Mouse (Mus musculus): ENCODE measurements around the gene Akap6. TPM values are rescaled to one million over a fixed set of nuclear protein-coding genes. Genes with fewer than 3 reads are reported as not detected.

The Akap6 gene
- polyA plus RNA-seq, 1 experiment from 2014 or later, result 0.02 TPM

GRCm38 (mm10) chr12:52910819-52911218 lies 211.6 kb downstream of the Akap6 start:
- peak; percentile 77 for DNase-seq
- 24% methylated on average over 8 of the region's 8 CpGs for WGBS (ENCODE audit: insufficient replicate concordance)
- H3K4me2 ChIP-seq (ENCODE audit: low read depth, low read length), result no peak overlapping the region

GRCm38 (mm10) chr12:52918939-52919338 lies 219.8 kb downstream of the Akap6 start:
- WGBS (ENCODE audit: insufficient replicate concordance), result 34% methylated on average over 11 of the region's 11 CpGs
- no peak for DNase-seq
- ATAC-seq, result no peak
- H3K9me3 ChIP-seq (ENCODE audit: low read length), result no peaks in the 10 kb centered on the region
- H3K4me2 ChIP-seq (ENCODE audit: low read depth, low read length), result no peak overlapping the region
- H3K9ac ChIP-seq (replicated peaks), result no peak overlapping the region
- H3K27me3 ChIP-seq (ENCODE audit: insufficient read depth, low read length), result no peaks in the 10 kb centered on the region
- no peak overlapping the region for H3K4me3 ChIP-seq (ENCODE audit: low read depth, low read length)
- H3K4me1 ChIP-seq (ENCODE audit: insufficient read depth), result no peaks in the 10 kb centered on the region
- H3K36me3 ChIP-seq (replicated peaks; ENCODE audit: insufficient read depth, low read length), result no peaks in the 10 kb centered on the region
- no peak overlapping the region for H3K27ac ChIP-seq (ENCODE audit: low read depth)
- TF ChIP-seq EP300 (IDR thresholded peaks at IDR 0.05; ENCODE audit: low read depth), result no peak
- TF ChIP-seq CTCF (IDR thresholded peaks at IDR 0.05; ENCODE audit: low read depth), result peak; percentile 69

More at GRCm38 (mm10) chr12:52910819-52911218, 211.6 kb downstream of the Akap6 start:
- peak; percentile 91 for TF ChIP-seq CTCF (IDR thresholded peaks at IDR 0.05; ENCODE audit: low read depth)
- no peak for TF ChIP-seq EP300 (IDR thresholded peaks at IDR 0.05; ENCODE audit: low read depth)
- no peaks in the 10 kb centered on the region for H3K9me3 ChIP-seq (ENCODE audit: low read length)
- no peak overlapping the region for H3K9ac ChIP-seq (replicated peaks)
- H3K27me3 ChIP-seq (ENCODE audit: insufficient read depth, low read length), result no peaks in the 10 kb centered on the region
- no peak for ATAC-seq
- no peaks in the 10 kb centered on the region for H3K36me3 ChIP-seq (replicated peaks; ENCODE audit: insufficient read depth, low read length)
- no peaks in the 10 kb centered on the region for H3K4me1 ChIP-seq (ENCODE audit: insufficient read depth)
- H3K27ac ChIP-seq (ENCODE audit: low read depth), result no peak overlapping the region
- no peak overlapping the region for H3K4me3 ChIP-seq (ENCODE audit: low read depth, low read length)

- ATAC-seq (no peak), DNase-seq (no peak)
- Histone ChIP-seq H3K9me3 (ENCODE audit: low read length) (no peaks in the 10 kb centered on the region), H3K4me3 (ENCODE audit: low read depth, low read length) (no peak overlapping the region), H3K27ac (ENCODE audit: low read depth) (no peak overlapping the region), H3K4me1 (ENCODE audit: insufficient read depth) (no peaks in the 10 kb centered on the region), H3K36me3 (replicated peaks; ENCODE audit: insufficient read depth, low read length) (no peaks in the 10 kb centered on the region), H3K27me3 (ENCODE audit: insufficient read depth, low read length) (no peaks in the 10 kb centered on the region), H3K4me2 (ENCODE audit: low read depth, low read length) (no peak overlapping the region), H3K9ac (replicated peaks) (no peak overlapping the region)
- TF ChIP-seq EP300 (IDR thresholded peaks at IDR 0.05; ENCODE audit: low read depth), result no peak
- no peak for TF ChIP-seq CTCF (IDR thresholded peaks at IDR 0.05; ENCODE audit: low read depth)
- 81% methylated on average over 6 of the region's 6 CpGs for WGBS (ENCODE audit: insufficient replicate concordance)
Measured at GRCm38 (mm10) chr12:52922510-52922909, 223.3 kb downstream of the Akap6 start.

DNA sequence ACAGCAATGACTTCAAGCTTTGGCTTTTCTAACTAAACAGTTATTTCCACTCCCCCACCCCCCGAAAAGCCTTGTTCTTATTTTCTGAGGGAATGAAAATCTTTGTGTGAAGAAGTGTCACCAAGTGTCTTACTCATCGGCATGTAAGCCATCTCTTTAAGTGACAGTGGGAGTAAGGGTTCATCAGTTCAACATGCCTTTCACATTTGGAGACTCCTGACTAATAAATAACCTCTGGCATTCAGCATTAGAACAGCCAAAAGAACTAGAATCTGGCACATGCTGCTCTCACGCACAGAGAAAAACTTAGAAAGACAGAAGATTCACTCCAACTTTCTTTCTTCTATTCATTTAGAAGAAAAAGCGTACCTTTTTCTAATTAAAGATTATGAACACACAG lies 226.3 kb downstream of the Akap6 start:
- Histone ChIP-seq H3K9ac (replicated peaks) (no peak overlapping the region), H3K27ac (ENCODE audit: low read depth) (no peak overlapping the region), H3K27me3 (ENCODE audit: insufficient read depth, low read length) (no peaks in the 10 kb centered on the region), H3K9me3 (ENCODE audit: low read length) (no peaks in the 10 kb centered on the region), H3K4me1 (ENCODE audit: insufficient read depth) (no peaks in the 10 kb centered on the region), H3K36me3 (replicated peaks; ENCODE audit: insufficient read depth, low read length) (no peaks in the 10 kb centered on the region), H3K4me2 (ENCODE audit: low read depth, low read length) (no peak overlapping the region), H3K4me3 (ENCODE audit: low read depth, low read length) (no peak overlapping the region)
- TF ChIP-seq CTCF (IDR thresholded peaks at IDR 0.05; ENCODE audit: low read depth) (no peak), EP300 (IDR thresholded peaks at IDR 0.05; ENCODE audit: low read depth) (no peak)
- 79% methylated on average over 4 of the region's 4 CpGs for WGBS (ENCODE audit: insufficient replicate concordance)
- ATAC-seq, result no peak
- DNase-seq, result no peak

DNA sequence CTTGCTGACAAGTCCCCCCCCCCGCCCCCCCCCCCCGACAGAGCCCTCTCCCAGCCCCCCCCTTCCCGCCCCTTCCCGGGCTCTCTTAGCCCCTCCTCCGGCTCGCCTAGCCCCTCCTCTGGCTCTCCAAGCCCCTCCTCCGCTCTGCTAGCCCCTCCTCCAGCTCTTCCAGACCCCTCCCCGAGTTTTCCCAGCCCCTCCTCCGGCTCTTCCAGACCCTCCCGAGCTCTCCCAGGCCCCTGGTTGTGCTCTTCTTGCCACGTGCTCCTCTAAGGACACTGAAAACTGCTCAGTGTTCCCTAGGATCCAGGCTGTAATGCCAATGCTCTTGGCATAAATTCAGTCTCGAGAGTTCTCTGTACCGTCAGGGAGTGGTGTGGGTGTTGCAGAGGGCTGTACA lies 234.6 kb downstream of the Akap6 start:
- no peak overlapping the region for H3K4me2 ChIP-seq (ENCODE audit: low read depth, low read length)
- no peak for DNase-seq
- H3K27me3 ChIP-seq (ENCODE audit: insufficient read depth, low read length), result no peaks in the 10 kb centered on the region
- H3K36me3 ChIP-seq (replicated peaks; ENCODE audit: insufficient read depth, low read length), result no peaks in the 10 kb centered on the region
- H3K9ac ChIP-seq (replicated peaks), result no peak overlapping the region
- H3K4me1 ChIP-seq (ENCODE audit: insufficient read depth), result no peaks in the 10 kb centered on the region
- WGBS (ENCODE audit: insufficient replicate concordance), result 57% methylated on average over 7 of the region's 13 CpGs
- TF ChIP-seq EP300 (IDR thresholded peaks at IDR 0.05; ENCODE audit: low read depth) (no peak), CTCF (IDR thresholded peaks at IDR 0.05; ENCODE audit: low read depth) (no peak)
- no peak overlapping the region for H3K4me3 ChIP-seq (ENCODE audit: low read depth, low read length)
- no peak for ATAC-seq
- H3K27ac ChIP-seq (ENCODE audit: low read depth), result no peak overlapping the region
- H3K9me3 ChIP-seq (ENCODE audit: low read length), result no peaks in the 10 kb centered on the region

DNA sequence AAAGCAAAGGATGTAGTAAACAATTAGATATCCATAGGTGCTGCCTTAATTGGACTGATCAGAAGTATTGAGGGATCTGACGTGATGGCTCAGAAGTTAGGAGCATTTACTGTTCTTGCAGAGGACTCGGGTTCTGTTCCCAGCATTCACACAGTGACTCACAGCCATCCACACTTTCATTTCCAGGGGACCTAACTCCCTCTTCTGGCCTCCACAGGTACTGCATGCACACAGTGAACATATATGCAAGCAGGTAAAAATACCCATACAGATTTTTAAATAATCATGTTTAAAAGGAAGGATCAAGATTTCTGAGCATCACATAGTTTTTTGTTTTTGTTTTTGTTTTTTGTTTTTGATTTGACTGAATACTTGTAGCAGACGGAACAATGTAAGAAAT lies 235.8 kb downstream of the Akap6 start:
- no peak for ATAC-seq
- no peak overlapping the region for H3K4me2 ChIP-seq (ENCODE audit: low read depth, low read length)
- H3K27me3 ChIP-seq (ENCODE audit: insufficient read depth, low read length), result no peaks in the 10 kb centered on the region
- H3K9ac ChIP-seq (replicated peaks), result no peak overlapping the region
- H3K27ac ChIP-seq (ENCODE audit: low read depth), result no peak overlapping the region
- no peaks in the 10 kb centered on the region for H3K4me1 ChIP-seq (ENCODE audit: insufficient read depth)
- no peak overlapping the region for H3K4me3 ChIP-seq (ENCODE audit: low read depth, low read length)
- no peak for DNase-seq
- H3K36me3 ChIP-seq (replicated peaks; ENCODE audit: insufficient read depth, low read length), result no peaks in the 10 kb centered on the region
- no peaks in the 10 kb centered on the region for H3K9me3 ChIP-seq (ENCODE audit: low read length)
- 85% methylated on average over 3 of the region's 3 CpGs for WGBS (ENCODE audit: insufficient replicate concordance)
- 0 out of 2 replicates have a peak, but pooled peaks have one; percentile 35 for TF ChIP-seq CTCF (IDR thresholded peaks at IDR 0.05; ENCODE audit: low read depth)
- no peak for TF ChIP-seq EP300 (IDR thresholded peaks at IDR 0.05; ENCODE audit: low read depth)

DNA sequence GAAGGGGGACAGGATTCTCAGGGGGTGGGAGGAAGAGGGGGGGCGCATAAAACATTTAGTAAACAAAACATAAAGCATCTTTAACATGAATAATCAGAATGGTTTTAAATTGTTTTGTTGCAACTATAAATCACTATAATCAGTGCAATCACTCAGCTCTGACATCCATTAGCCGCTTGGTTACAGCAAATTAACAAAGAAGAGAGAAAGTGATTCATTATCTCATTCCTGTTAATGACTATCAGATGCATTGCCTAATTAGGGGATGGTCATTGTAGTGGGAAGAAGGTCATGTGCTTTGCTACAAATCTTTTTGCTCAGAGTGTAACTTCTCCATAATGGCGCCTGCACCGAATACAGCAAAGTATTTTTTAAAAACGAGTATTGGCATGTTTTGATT lies 239.6 kb downstream of the Akap6 start:
- H3K9me3 ChIP-seq (ENCODE audit: low read length), result no peaks in the 10 kb centered on the region
- no peaks in the 10 kb centered on the region for H3K36me3 ChIP-seq (replicated peaks; ENCODE audit: insufficient read depth, low read length)
- no peak for DNase-seq
- WGBS (ENCODE audit: insufficient replicate concordance), result 68% methylated on average over 5 of the region's 5 CpGs
- ATAC-seq, result no peak
- no peak for TF ChIP-seq CTCF (IDR thresholded peaks at IDR 0.05; ENCODE audit: low read depth)
- no peak for TF ChIP-seq EP300 (IDR thresholded peaks at IDR 0.05; ENCODE audit: low read depth)
- H3K4me1 ChIP-seq (ENCODE audit: insufficient read depth), result no peaks in the 10 kb centered on the region
- no peak overlapping the region for H3K4me2 ChIP-seq (ENCODE audit: low read depth, low read length)
- no peaks in the 10 kb centered on the region for H3K27me3 ChIP-seq (ENCODE audit: insufficient read depth, low read length)
- H3K27ac ChIP-seq (ENCODE audit: low read depth), result no peak overlapping the region
- no peak overlapping the region for H3K4me3 ChIP-seq (ENCODE audit: low read depth, low read length)
- H3K9ac ChIP-seq (replicated peaks), result no peak overlapping the region
